Mouse (Mus musculus) spleen, postnatal 10 days (tissue): ENCODE data around the gene Slc18a2.
A peak's percentile ranks its signal among the peaks of the same experiment; 100 is the strongest.

Source experiments
- DNase-seq, 2 experiments: peaks; one replicate each; pipeline ENCODE4 v3.0.0; 2021 to 2022; ENCODE audit warnings: low spot score in 2 of 2

Gene Slc18a2

DNA sequence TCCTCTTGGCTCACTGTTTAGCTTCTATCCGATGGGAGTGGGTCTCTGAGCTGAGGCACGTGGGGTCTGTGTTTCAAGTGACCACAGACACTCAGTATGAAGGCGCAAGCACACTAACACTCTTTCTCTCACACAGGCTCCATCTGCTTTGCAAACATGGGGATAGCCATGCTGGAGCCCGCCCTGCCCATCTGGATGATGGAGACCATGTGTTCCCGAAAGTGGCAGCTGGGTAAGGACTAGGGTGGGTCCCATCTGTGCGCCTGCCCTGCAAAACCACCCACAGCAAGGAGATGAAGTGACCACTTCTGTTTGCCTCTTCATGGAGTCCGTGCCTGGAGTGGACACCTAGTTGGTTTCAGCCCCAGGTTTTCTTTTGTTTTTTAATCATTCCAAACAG, 15.7 kb downstream of the Slc18a2 start:
- no peak for DNase-seq

DNA sequence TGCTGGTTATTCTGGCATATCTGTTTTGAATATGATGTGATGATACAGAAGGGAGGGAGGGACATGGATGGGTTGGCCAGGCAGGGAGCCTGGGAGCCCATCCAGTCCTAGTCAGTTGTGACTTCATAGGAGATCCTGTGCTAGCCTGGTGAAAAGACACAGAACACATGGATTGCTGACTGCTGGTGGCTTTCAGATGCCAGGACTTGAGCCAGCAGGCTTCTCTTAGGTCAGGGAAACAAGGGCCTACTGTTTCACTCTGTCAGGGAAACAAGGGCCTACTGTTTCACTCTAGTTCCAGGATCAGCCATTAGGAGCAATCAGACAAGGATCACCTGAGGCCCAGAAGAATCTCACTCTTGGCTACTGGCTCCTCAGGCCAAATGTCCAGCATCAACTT, 20.1 kb downstream of the Slc18a2 start:
- no peak for DNase-seq

DNA sequence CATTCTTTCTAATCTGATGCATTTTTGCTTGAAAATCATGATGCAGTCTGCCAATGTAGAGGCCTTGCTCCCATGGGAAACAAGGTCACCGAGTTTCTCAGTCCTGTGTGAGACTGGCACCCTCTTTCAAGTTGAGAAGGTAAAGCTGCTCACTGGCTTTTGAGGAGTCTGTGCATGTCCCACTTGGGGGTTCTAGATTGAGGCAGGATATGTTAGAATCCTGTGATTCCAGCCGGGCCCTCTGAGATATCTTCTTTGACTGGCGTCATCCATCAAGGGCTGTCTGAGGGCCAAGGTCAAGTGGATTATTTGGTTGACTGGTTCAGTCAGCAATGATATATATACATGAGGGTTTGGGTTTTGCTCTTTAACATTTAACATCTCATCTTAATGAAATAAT, 21.3 kb downstream of the Slc18a2 start:
- no peak for DNase-seq

DNA sequence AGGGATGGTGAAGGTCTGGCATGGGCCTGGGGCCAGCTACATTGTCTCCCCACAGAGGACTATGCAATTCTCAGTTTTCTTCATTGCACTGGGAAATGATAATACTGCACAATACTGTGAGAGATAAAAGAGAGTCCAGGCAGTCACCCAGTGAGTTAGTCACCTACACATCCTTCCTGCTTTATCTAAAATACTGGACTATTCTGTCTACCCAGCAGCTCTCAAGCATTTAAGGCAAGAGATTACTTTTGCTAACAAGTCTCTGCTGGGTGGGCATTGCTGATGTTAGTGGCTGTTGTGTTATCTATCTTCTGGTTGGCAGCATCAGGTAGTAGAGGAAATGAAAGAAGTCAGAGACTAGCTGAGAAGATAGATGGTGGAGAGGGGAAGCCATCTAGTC, 28.3 kb downstream of the Slc18a2 start:
- DNase-seq = no peak

DNA sequence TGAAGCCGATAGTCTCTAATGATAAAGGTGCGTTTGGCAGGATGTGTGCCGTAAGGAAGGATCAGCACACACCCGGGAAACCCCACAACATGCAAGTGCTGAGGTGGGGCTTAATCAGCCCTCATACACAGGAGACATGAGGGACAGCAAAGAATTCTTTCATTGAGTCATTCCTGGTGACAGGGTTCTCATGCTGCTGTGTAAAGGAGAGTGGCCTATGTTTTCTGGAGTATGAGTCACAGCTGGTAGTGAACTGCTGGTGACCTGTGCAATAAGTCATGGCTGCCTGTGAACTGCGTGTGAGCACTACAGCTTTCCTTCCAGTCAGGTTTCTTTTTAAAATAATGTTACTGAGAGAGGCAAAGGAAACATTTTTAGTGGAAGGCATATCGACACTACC, 29.1 kb downstream of the Slc18a2 start:
- no peak for DNase-seq

DNA sequence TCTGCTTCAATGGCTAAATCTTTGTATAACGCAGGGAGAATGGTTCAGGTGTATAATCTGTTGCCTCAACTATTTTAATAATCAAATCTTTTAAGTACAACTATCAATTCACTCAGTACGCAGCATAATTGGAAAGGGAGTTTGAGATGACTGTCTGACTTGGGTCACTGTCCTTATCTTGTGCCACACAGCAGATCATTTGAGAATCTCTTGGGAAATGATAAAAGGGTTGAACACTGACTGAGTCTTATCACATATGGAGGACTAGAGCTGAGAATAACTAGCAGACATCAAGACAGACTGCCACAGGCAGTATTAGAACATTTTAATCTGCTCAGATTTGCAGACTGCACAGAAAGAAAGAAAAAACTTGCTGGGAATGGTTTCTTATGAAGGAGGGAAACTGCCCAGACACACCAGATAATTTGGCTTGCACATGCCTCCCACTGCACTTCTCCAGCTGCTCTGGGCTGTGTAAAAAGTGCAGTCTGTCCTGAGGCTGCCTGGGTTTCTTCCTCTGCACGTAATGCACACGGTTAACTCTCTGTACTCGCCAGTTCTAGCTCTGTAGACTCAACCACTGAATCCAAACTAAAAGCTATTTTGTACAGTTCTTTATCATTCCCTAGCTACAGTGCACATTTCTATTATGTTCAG, 31.6 kb downstream of the Slc18a2 start:
- DNase-seq = no peak

DNA sequence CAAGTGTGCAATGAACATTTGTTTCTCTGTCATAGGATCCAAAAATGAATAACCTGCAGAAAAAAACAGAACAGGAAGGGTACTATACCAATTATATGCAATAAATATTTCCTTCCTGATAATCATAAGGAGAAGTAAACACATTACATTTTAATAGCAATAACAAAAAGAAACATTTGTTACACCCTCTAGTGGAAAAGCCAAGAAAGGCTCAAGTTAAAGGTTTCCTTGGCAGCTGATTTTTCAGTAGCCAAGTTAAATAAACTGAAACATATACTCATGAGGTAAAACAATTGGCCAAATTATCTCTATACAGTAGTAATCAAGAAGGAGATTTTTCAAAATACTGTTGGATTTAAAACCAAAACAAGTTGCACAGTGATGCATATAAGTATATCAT, 54.6 kb downstream of the Slc18a2 start:
- no peak for DNase-seq

DNA sequence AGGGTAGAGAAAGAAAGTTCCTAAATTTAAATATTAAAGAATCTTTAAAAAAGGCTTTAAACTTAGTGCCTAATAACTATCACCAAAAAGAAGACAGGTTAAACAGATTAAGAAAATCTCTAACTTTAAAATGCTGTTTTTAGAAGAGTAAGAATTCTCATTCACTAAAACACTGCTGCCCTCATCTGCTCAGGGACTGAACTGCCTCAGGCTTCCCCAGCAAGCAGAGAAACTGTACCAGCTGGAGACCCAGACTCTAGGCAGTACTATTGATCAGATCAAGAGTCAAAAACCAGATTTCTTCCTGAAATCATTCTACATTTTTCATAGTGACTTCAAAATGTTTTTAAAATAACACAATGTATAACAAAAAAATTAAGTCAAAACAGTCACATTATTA, 55.9 kb downstream of the Slc18a2 start:
- DNase-seq = peak in 1 of 2 experiments; percentile 28

DNA sequence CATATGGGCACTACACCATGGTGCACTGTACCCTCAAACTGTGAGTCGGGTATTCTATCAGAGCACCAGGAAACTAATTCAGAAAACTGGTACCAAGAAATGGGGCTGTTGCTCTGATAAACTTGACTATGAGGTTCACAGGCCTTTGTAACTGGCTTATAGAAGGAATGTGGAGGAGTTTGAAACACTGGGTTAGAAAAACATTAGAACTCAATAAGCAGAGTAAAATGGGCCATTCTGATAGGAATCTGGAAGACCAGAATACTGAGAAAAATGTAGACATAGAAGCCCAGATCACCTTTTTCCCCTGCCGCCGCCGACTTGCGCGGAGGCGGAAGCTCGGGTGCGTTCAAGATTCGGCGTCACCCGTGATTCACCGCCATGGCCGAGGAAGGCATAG, 61.3 kb downstream of the Slc18a2 start, which contains the start of gene Rps12-ps3:
Rps12-ps3 (plus strand) TSS at position 301 of the 400 bp plus-strand sequence.
- DNase-seq = no peak

DNA sequence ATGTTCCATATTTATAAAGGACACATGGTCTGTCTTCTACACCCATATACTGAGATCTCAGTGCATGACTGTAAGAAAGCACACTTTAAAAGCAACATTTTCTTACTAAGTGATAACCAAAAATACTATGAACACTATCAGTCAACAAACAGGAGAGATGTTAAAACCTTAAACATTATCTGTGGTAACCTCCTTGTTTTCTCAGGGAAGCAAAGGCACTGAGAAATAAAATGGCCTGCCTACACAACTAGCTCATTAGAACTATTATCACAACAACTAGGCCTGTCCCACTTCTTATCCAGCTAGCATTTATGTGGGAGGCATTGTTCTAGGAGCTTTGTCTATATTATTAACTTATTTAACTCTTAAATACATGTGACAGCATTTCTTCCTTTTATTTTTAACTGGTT, 70.1 kb downstream of the Slc18a2 start:
- DNase-seq = no peak

DNA sequence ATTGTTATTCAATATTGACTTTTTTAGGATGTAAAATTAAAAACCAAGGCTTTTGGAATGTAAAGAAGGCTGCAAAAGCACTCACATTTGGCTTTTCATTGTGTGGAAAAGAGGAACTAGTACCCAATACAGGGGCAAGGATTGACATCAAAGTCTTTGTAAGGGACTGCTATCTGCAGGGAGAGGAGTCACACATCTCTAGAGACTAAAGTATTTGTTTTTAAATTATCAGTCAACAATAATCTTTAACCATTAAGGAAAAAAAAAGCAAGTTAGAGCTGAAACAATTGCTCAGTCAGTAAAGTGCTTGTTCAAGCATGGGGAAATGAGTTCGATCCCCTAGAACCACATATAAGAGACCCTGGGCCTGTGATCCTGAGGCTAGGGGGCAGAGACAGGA, 76.0 kb downstream of the Slc18a2 start:
- no peak for DNase-seq

DNA sequence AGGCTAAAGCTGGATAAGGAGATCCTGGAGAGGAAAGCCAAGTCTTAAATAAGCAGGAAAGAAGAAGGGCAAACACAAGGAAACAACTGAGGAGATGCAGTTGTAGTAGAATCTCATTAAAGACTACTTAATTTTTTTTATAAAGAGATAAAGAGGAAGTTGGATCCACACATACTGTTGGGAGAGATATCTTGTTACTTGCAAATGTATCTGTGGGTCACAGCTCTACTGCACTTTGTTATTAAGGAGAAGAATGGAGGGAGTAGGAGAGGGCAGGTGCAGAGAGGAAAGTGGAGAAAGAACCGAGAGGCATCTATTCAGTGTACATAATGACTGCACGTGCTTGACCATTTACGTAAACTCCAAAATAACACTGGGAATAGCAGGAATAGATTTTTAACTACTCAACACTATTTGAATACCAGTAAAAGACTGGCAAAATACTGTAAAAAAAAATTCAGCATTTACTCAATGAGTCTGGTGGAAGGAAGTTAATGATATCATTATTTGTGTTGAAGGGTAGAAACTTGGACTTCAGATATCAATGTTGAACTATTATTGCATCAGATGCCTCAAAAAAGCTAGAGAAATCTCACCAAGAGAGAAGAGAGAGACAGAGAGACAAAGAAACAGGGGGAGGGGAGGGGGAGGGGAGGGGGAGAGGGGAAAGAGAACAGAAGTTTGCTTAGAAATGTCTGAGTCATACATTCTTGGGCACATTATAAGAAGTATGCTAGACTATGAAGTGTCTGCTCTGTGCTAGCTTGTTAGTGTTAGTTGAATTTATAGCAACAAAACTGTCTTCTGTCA, 77.4 kb downstream of the Slc18a2 start:
- DNase-seq = no peak

DNA sequence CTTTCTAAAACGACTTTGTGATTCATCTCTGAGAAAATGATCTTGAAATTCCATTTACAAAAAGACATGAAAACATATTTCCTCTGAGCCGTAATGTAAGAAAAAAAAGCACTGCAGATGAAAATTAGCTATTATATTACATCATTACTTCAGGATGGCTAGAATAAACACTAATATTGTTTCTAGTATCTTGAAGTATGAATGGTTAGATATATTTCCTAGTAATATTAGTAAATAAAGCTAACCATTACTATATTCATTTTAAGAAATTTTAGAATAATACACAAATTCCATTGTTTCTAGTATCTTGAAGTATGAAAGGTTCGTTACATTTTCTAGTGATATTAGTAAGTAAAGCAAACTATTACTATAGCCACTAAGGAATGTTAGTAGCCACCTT, 79.2 kb downstream of the Slc18a2 start:
- no peak for DNase-seq

DNA sequence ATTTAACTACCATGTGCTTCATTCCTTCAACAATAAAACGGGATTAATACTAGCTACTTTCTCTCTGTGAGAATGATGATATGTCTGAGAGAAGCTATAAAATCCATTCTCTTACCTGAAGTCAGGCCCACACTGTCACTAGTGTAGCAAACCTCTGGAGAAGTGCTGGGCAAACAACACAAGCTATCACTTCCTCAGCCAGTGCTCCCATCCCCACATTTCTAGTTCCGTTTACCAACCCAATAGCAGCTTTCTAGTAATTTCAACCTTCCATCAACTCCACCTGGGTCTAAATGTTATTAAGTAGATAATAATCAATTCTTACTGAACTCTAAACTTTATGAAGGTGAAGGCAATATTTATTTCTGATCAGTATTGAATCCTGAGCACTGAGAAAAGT, 82.3 kb downstream of the Slc18a2 start:
- no peak for DNase-seq

DNA sequence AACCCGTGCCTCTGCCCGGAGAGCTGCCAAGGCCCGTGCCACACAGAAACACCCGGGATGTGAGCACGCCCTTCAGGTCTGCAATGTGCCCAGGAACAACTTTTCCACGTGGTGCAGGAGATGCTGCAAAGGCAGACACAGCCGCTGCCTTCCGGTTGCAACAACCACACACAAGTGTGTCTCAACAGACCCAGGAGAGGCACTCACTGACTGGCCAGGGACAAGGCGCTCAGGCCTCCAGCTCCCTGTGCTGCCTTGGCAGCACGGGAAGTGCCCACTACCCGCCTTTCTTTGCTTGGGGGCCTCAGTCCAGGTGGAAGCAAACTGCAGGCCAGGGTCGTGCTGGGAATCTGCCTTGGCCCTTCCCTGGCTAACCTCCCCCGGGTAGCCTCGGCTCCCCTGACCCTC, 83.6 kb downstream of the Slc18a2 start:
- peak; percentile 59 for DNase-seq

DNA sequence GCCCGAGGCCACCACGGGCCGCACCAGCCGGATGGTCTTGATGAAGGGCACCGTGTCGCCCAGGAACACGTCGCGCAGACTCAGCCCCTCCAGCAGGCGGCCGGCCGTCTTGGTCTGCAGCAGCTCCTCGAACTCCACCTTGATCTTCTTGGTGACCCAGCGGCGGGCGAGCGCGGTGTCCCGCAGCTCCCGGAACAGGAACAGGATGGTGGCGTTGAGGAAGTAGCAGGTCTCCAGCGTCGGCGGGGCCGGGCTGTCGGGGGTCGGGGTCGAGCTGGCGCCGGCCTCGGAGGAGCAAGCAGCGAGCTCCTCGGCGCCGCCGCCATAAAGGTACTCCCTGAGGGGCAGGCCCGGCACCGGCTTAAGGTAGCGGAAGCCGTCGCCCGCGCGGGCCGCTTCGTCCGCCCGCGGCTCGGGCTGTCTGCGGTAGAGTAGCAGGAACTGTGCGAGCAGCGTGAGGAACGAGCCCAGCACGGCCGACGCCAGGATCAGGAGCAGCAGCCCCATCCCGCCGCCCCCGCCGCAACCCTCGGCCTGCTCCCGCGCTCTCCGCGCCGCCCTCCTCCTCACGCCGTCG, 84.5 kb downstream of the Slc18a2 start:
- peak; percentile 77 to 80 for DNase-seq
